Mouse (Mus musculus) neural tube, embryonic 11.5 days (tissue): Measurements from ENCODE around the gene Dmgdh. TPM values are rescaled to one million over a fixed set of nuclear protein-coding genes. Genes with fewer than 3 reads are reported as not detected.
A peak's percentile ranks its signal among the peaks of the same experiment; 100 is the strongest.

Source experiments
- ATAC-seq: fragments of 200-750 bp; cut with Nextera tagmentation; 2 replicates; pipeline ENCODE4 v1.8.0; 2017; ENCODE audit warnings: moderate number of reproducible peaks, mild to moderate bottlenecking, moderate TSS enrichment, moderate library complexity; ENCODE audit not compliant: insufficient read depth, low FRiP score, low TSS enrichment
- DNase-seq: peaks from one replicate; pipeline ENCODE4 v3.0.0-alpha.2; 2015; ENCODE audit warnings: low spot score
- H3K27ac ChIP-seq: fragments of 300-500 bp; sonication (generic); 2 replicates; pipeline ENCODE4 v1.5.1; 2014; ENCODE audit warnings: low read depth, mild to moderate bottlenecking, low read length
- H3K27me3 ChIP-seq: fragments of 300-500 bp; sonication (generic); 2 replicates; pipeline ENCODE4 v1.6.1; 2014; ENCODE audit warnings: mild to moderate bottlenecking, low read length, mixed read lengths; ENCODE audit not compliant: control insufficient read depth, insufficient read depth
- H3K36me3 ChIP-seq: fragments of 300-500 bp; sonication (generic); 2 replicates; pipeline ENCODE4 v1.6.1; 2014; ENCODE audit warnings: mild to moderate bottlenecking, low read length, moderate library complexity, mixed read lengths; ENCODE audit not compliant: control insufficient read depth, insufficient read depth
- H3K4me1 ChIP-seq: fragments of 300-500 bp; sonication (generic); 2 replicates; pipeline ENCODE4 v1.6.1; 2014; ENCODE audit warnings: low read length, mixed read lengths; ENCODE audit not compliant: control insufficient read depth, insufficient read depth
- H3K4me2 ChIP-seq: fragments of 300-500 bp; sonication (generic); 2 replicates; pipeline ENCODE4 v1.6.1; 2014; ENCODE audit warnings: low read depth, mild to moderate bottlenecking, moderate library complexity
- H3K4me3 ChIP-seq: fragments of 300-500 bp; sonication (generic); 2 replicates; pipeline ENCODE4 v1.5.1; 2014; ENCODE audit warnings: low read depth, low read length
- H3K9ac ChIP-seq: fragments of 300-500 bp; sonication (generic); 2 replicates; pipeline ENCODE4 v1.6.1; 2014; ENCODE audit warnings: mild to moderate bottlenecking, low read length
- H3K9me3 ChIP-seq: fragments of 300-500 bp; sonication (generic); 2 replicates; pipeline ENCODE4 v1.6.1; 2016; ENCODE audit warnings: low read length; ENCODE audit not compliant: control insufficient read depth
- WGBS: fragments of 180-500 bp; shearing (Covaris S2); extraction: QIAGEN DNeasy Blood & Tissue Kit; methylation state at CpG from one replicate; pipeline ENCODE4 v1.1.7; 2014; 5-methylcytosine and 5-hydroxymethylcytosine counted together
- polyA plus RNA-seq: library from polyadenylated mRNA; unstranded; fragments of >200 nt; fragmentation: Nextera tagmentation; extraction: Ambion mirVana; gene quantifications from 2 replicates; pipeline ENCODE4 v1.2.1, GENCODE M21; 2014

Gene Dmgdh
- polyA plus RNA-seq, 1 experiment from 2014 or later = not detected

DNA sequence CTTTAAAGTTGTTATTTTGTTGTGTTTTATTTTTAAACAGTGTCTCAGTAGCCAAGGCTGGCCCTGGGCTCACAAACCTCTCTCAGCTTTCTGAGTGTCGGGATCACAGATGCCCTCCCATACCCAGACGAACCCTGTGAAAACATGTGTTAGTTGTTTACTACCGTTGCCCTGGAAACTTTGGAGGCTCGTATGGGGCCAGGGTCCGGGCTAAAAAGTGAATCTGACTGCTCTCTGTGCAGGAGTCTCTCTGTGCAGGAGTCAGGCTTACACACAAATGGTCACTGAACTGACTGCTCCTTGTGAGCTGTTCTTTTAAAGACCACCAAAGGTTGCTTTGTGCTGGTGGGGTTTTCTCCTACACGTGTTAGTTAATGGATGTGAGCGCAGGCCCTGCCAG, 42.9 kb downstream of the Dmgdh start:
- 47% methylated on average over 7 of the region's 7 CpGs for WGBS

GRCm38 (mm10) chr13:93718948-93719347, 44.7 kb downstream of the Dmgdh start:
- peak; percentile 72 for DNase-seq
- Histone ChIP-seq H3K4me1 (no peaks in the 10 kb centered on the region), H3K4me3 (no peak overlapping the region), H3K9ac (no peak overlapping the region), H3K4me2 (no peak overlapping the region), H3K27ac (no peak overlapping the region), H3K27me3 (no peaks in the 10 kb centered on the region), H3K9me3 (no peaks in the 10 kb centered on the region), H3K36me3 (no peaks in the 10 kb centered on the region)
- 5% methylated on average over 7 of the region's 7 CpGs for WGBS
- ATAC-seq = no peak

More for the DNA sequence above, 42.9 kb downstream of the Dmgdh start:
- Histone ChIP-seq H3K9ac (no peak overlapping the region), H3K4me2 (no peak overlapping the region), H3K9me3 (no peaks in the 10 kb centered on the region), H3K36me3 (no peaks in the 10 kb centered on the region), H3K4me1 (no peaks in the 10 kb centered on the region), H3K27me3 (no peaks in the 10 kb centered on the region), H3K27ac (no peak overlapping the region), H3K4me3 (no peak overlapping the region)
- ATAC-seq (no peak), DNase-seq (no peak)

- no peaks in the 10 kb centered on the region for H3K4me1 ChIP-seq
- ATAC-seq (no peak), DNase-seq (no peak)
- no peaks in the 10 kb centered on the region for H3K9me3 ChIP-seq
- no peaks in the 10 kb centered on the region for H3K36me3 ChIP-seq
- WGBS = 87% methylated on average over 4 of the region's 4 CpGs
- H3K9ac ChIP-seq = no peak overlapping the region
- no peak overlapping the region for H3K4me2 ChIP-seq
- H3K4me3 ChIP-seq = no peak overlapping the region
- H3K27ac ChIP-seq = no peak overlapping the region
- H3K27me3 ChIP-seq = no peaks in the 10 kb centered on the region
Observed at GRCm38 (mm10) chr13:93721916-93722315, 47.7 kb downstream of the Dmgdh start.

GRCm38 (mm10) chr13:93723455-93723854, 49.2 kb downstream of the Dmgdh start:
- H3K4me3 ChIP-seq = no peak overlapping the region

DNA sequence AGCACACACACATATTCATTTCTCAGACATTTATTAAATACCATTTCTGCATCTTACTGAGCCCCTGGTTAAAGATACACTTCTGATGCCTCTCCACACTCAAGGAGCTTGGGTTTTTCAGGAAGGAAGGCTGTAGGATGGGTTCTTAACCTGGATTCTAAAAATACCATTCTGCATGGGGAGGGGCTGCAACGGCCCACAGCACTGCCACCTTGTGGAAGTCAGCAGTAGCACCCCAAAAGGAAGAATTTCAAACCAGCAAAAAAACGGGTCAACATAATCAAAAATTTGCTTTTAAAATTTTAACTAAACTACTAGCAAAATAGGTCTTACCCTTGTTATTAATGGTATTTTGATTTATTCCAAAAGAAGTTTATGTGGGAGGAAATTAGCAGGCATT, 50.0 kb downstream of the Dmgdh start:
- 35% methylated on average over 2 of the region's 2 CpGs for WGBS
- DNase-seq = no peak
- no peaks in the 10 kb centered on the region for H3K27me3 ChIP-seq
- no peak overlapping the region for H3K9ac ChIP-seq
- no peaks in the 10 kb centered on the region for H3K4me1 ChIP-seq
- H3K9me3 ChIP-seq = no peaks in the 10 kb centered on the region
- no peaks in the 10 kb centered on the region for H3K36me3 ChIP-seq
- ATAC-seq = no peak
- H3K27ac ChIP-seq = no peak overlapping the region
- no peak overlapping the region for H3K4me2 ChIP-seq
- no peak overlapping the region for H3K4me3 ChIP-seq

More at GRCm38 (mm10) chr13:93723455-93723854, 49.2 kb downstream of the Dmgdh start:
- Histone ChIP-seq H3K9me3 (no peaks in the 10 kb centered on the region), H3K4me1 (no peaks in the 10 kb centered on the region), H3K27me3 (no peaks in the 10 kb centered on the region), H3K4me2 (no peak overlapping the region), H3K27ac (no peak overlapping the region), H3K36me3 (no peaks in the 10 kb centered on the region), H3K9ac (no peak overlapping the region)
- WGBS = 93% methylated on average over 3 of the region's 3 CpGs
- ATAC-seq = no peak
- no peak for DNase-seq

- H3K4me3 ChIP-seq = no peak overlapping the region
Observed at GRCm38 (mm10) chr13:93735131-93735636, 61.0 kb downstream of the Dmgdh start.

DNA sequence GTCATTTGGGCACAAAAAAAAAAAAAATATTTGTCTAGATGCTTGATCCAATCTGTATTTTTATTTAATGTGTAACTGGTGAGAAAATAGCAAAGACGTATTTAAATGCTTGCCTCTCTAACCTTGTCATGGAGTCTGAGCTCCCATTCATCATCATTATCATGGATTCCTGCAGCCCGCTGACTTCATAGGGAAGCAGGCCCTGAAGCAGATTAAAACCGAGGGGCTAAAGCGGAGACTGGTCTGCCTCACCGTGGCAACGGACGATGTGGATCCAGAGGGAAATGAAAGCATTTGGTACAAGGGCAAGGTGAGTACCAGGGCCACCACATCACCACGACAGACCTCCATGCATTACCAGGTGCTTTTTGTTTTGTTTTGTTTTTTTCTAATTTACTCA, 69.9 kb downstream of the Dmgdh start:
- Histone ChIP-seq H3K36me3 (no peaks in the 10 kb centered on the region), H3K27ac (no peak overlapping the region), H3K4me1 (no peaks in the 10 kb centered on the region), H3K27me3 (no peaks in the 10 kb centered on the region), H3K4me2 (no peak overlapping the region), H3K9ac (no peak overlapping the region), H3K4me3 (no peak overlapping the region), H3K9me3 (no peaks in the 10 kb centered on the region)
- ATAC-seq (no peak), DNase-seq (no peak)
- 56% methylated on average over 8 of the region's 8 CpGs for WGBS

More at GRCm38 (mm10) chr13:93735131-93735636, 61.0 kb downstream of the Dmgdh start:
- Histone ChIP-seq H3K27ac (no peak overlapping the region), H3K4me1 (no peaks in the 10 kb centered on the region), H3K9me3 (no peaks in the 10 kb centered on the region), H3K9ac (no peak overlapping the region), H3K36me3 (no peaks in the 10 kb centered on the region), H3K4me2 (no peak overlapping the region), H3K27me3 (no peaks in the 10 kb centered on the region)
- ATAC-seq = no peak
- 86% methylated on average over 5 of the region's 5 CpGs for WGBS
- no peak for DNase-seq

GRCm38 (mm10) chr13:93752597-93753400, 78.6 kb downstream of the Dmgdh start:
- Histone ChIP-seq H3K9me3 (no peaks in the 10 kb centered on the region), H3K9ac (no peak overlapping the region), H3K27ac (no peak overlapping the region), H3K4me2 (no peak overlapping the region), H3K4me3 (no peak overlapping the region), H3K4me1 (no peaks in the 10 kb centered on the region; the same call in 1 of the 2 replicates), H3K36me3 (no peaks in the 10 kb centered on the region), H3K27me3 (no peaks in the 10 kb centered on the region)
- DNase-seq (peak; percentile 26), ATAC-seq (peak; percentile 75)
- 62% methylated on average over 14 of the region's 14 CpGs for WGBS

GRCm38 (mm10) chr13:93755084-93755483, 80.9 kb downstream of the Dmgdh start:
- no peaks in the 10 kb centered on the region for H3K9me3 ChIP-seq
- 89% methylated on average over 4 of the region's 4 CpGs for WGBS
- H3K27me3 ChIP-seq = no peaks in the 10 kb centered on the region
- no peak overlapping the region for H3K4me3 ChIP-seq
- DNase-seq (no peak), ATAC-seq (no peak)
- no peak overlapping the region for H3K9ac ChIP-seq
- H3K27ac ChIP-seq = no peak overlapping the region
- H3K4me1 ChIP-seq = no peaks in the 10 kb centered on the region; the same call in 1 of the 2 replicates
- H3K36me3 ChIP-seq = no peaks in the 10 kb centered on the region
- H3K4me2 ChIP-seq = no peak overlapping the region
